Mouse (Mus musculus) cerebellum, adult 2 months (tissue): Measurements from ENCODE around the gene Dock10. TPM values are rescaled to one million over a fixed set of nuclear protein-coding genes. Genes with fewer than 3 reads are reported as not detected.

Experiments
- DNase-seq, 2 experiments: peaks; one replicate each; pipeline ENCODE4 v3.0.0; 2021
- H3K27ac ChIP-seq: fragments of 200-500 bp; 2 replicates; pipeline ENCODE4 v1.5.1; 2012; ENCODE audit warnings: low read length, control low read depth, inconsistent platforms; ENCODE audit not compliant: insufficient read depth
- H3K27me3 ChIP-seq: fragments of 200-500 bp; 2 replicates; pipeline ENCODE4 v1.6.1; 2012; ENCODE audit warnings: inconsistent platforms, mild to moderate bottlenecking, low read length, moderate library complexity; ENCODE audit not compliant: control insufficient read depth, insufficient read depth
- H3K4me1 ChIP-seq: fragments of 200-500 bp; 2 replicates; pipeline ENCODE4 v1.6.1; 2011; ENCODE audit warnings: low read length; ENCODE audit not compliant: control insufficient read depth, insufficient read depth
- H3K4me3 ChIP-seq: fragments of 200-500 bp; replicated peaks from 2 replicates; pipeline ENCODE3; 2011; ENCODE audit warnings: mild to moderate bottlenecking, low read depth, low read length, control low read depth; ENCODE audit not compliant: insufficient read depth
- CTCF ChIP-seq: fragments of 200-500 bp; IDR thresholded peaks from 2 replicates; pipeline ENCODE4 v1.5.1; 2011; ENCODE audit warnings: low read depth, mild to moderate bottlenecking, control low read depth, low read length, moderate library complexity, borderline replicate concordance; ENCODE audit not compliant: insufficient read depth
- POLR2A ChIP-seq: fragments of 200-500 bp; IDR thresholded peaks from 2 replicates; pipeline ENCODE4 v1.6.1; 2011; ENCODE audit warnings: low read length, control low read depth, borderline replicate concordance; ENCODE audit not compliant: insufficient read depth
- WGBS: fragments of 180-500 bp; shearing (Covaris S2); methylation state at CpG from one replicate; pipeline ENCODE4 v1.1.7; 2018; 5-methylcytosine and 5-hydroxymethylcytosine counted together
- polyA plus RNA-seq: library from polyadenylated mRNA; depleted of rRNA; stranded (reverse); fragments of >200 nt; gene quantifications from 2 replicates; pipeline ENCODE4 v1.2.3, GENCODE M21; 2012

The Dock10 gene
- polyA plus RNA-seq, 1 experiment, result 27.1 TPM

- Histone ChIP-seq H3K27ac (no peak overlapping the region), H3K4me1 (no peaks in the 10 kb centered on the region), H3K27me3 (no peaks in the 10 kb centered on the region), H3K4me3 (no peak overlapping the region)
- TF ChIP-seq POLR2A, result no peak
- DNase-seq, result no peak
- 86% methylated on average over 3 of the region's 3 CpGs for WGBS
Observed at GRCm38 (mm10) chr1:80646602-80647001, 111.7 kb downstream of the Dock10 start.

- WGBS, result 90% methylated on average over 4 of the region's 4 CpGs
- TF ChIP-seq POLR2A, result no peak
- TF ChIP-seq CTCF, result no peak
- no peaks in the 10 kb centered on the region for H3K4me1 ChIP-seq
- H3K27me3 ChIP-seq, result no peaks in the 10 kb centered on the region
- no peak overlapping the region for H3K27ac ChIP-seq
- DNase-seq, result no peak
- H3K4me3 ChIP-seq, result no peak overlapping the region
Observed at GRCm38 (mm10) chr1:80643866-80644451, 114.4 kb downstream of the Dock10 start.

- Histone ChIP-seq H3K27me3 (no peaks in the 10 kb centered on the region), H3K4me3 (no peak overlapping the region), H3K4me1 (no peaks in the 10 kb centered on the region), H3K27ac (no peak overlapping the region)
- TF ChIP-seq CTCF (no peak), POLR2A (no peak)
- DNase-seq, result no peak
- WGBS, result 96% methylated on average over 3 of the region's 3 CpGs
Observed at GRCm38 (mm10) chr1:80641832-80642231, 116.5 kb downstream of the Dock10 start.

DNA sequence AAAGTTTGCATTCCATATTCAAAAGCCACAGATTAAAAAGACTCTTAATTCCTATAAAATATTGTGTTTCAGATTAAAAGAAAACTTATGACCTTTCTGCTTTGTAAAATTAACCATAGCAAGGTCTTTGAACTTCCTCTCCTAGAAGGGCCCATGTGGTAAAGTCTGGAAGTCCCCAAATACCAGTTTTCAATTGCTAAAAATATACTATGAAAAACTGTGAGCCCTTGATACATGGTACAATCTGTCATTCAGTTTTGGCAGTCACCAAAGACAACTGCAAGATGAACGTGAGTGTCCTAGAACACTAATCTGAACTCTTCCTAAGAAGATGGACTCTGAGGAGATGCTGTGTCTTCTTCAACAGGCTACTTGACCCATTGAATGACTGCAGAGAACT is 117.0 kb downstream of the Dock10 start:
- WGBS, result 63% methylated on average over 1 of the region's 1 CpGs
- TF ChIP-seq CTCF (no peak), POLR2A (no peak)
- Histone ChIP-seq H3K4me1 (no peaks in the 10 kb centered on the region), H3K27me3 (no peaks in the 10 kb centered on the region), H3K4me3 (no peak overlapping the region), H3K27ac (no peak overlapping the region)
- DNase-seq, result no peak

- TF ChIP-seq CTCF (no peak), POLR2A (no peak)
- no peak overlapping the region for H3K4me3 ChIP-seq
- no peaks in the 10 kb centered on the region for H3K4me1 ChIP-seq
- H3K27me3 ChIP-seq, result no peaks in the 10 kb centered on the region
- no peak for DNase-seq
- 91% methylated on average over 1 of the region's 1 CpGs for WGBS
- no peak overlapping the region for H3K27ac ChIP-seq
Observed at GRCm38 (mm10) chr1:80639553-80639952, 118.8 kb downstream of the Dock10 start.

DNA sequence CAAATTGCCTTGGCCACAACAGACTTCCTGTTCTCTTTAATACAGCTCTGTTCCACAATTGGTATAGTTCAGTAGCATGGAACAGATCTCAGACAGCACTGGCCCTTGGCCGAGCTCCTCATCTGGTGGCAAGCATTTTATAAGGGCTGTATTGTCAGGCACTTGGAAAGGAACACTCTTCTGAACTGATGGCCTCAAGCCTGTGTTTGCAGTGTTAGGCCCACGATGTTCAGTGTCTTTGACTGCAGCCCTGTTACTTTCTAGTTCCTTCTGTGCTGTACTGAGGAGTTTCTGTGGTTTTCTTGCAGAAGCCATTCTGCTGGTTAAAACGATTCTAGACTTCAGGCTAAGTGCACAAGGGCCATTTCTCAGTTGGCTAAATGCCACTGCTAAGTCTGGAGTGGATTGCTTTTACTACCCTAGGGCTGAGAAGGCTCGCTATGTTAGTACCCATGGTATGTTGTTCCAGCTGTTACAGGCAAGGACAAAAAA is 121.1 kb downstream of the Dock10 start:
- peak; percentile 6 to 19 for DNase-seq
- Histone ChIP-seq H3K4me3 (no peak overlapping the region), H3K27me3 (no peaks in the 10 kb centered on the region), H3K27ac (no peak overlapping the region), H3K4me1 (no peaks in the 10 kb centered on the region)
- no peak for TF ChIP-seq POLR2A
- 58% methylated on average over 4 of the region's 4 CpGs for WGBS

DNA sequence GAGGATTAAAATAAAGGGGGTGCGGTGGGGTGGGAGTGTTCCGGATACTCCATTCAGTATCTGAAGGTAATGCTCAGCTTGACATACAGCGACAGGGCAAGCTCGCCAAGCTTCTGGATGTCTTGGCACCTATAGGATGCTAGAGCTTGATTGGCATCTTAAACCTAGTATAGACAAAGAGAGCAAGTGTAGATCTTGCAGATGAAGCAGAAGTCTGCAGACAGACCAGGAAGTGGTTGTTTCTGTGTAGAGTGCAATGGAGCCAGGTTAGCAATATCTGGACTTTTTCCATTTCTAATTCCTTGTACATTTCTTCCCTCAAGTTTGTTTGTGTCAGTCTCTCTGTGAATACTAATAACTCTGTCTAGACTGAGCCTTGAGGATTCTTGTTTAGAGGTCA is 122.5 kb downstream of the Dock10 start:
- Histone ChIP-seq H3K27ac (no peak overlapping the region), H3K4me3 (no peak overlapping the region), H3K27me3 (no peaks in the 10 kb centered on the region), H3K4me1 (no peaks in the 10 kb centered on the region)
- DNase-seq, result no peak
- WGBS, result 92% methylated on average over 4 of the region's 4 CpGs
- no peak for TF ChIP-seq CTCF
- no peak for TF ChIP-seq POLR2A

- no peak for DNase-seq
- TF ChIP-seq POLR2A (no peak), CTCF (no peak)
- H3K27ac ChIP-seq, result no peak overlapping the region
- WGBS, result 94% methylated on average over 4 of the region's 4 CpGs
- no peaks in the 10 kb centered on the region for H3K27me3 ChIP-seq
- no peaks in the 10 kb centered on the region for H3K4me1 ChIP-seq
- no peak overlapping the region for H3K4me3 ChIP-seq
Observed at GRCm38 (mm10) chr1:80633536-80633935, 124.8 kb downstream of the Dock10 start.
